Mouse (Mus musculus) megakaryocyte, embryonic 14.5 days (primary cell): ENCODE results near the gene Ddx11.

Experiments used
- FLI1 ChIP-seq: IDR thresholded peaks from 2 replicates; pipeline ENCODE4 v1.6.1; 2012; ENCODE audit warnings: low read length, inconsistent platforms, mixed read lengths
- GATA1 ChIP-seq: IDR thresholded peaks from 3 replicates; pipeline ENCODE4 v1.6.1; 2012; ENCODE audit warnings: mixed read lengths, low read length, inconsistent platforms, borderline replicate concordance

- TF ChIP-seq GATA1 (no peak), FLI1 (no peak)
These were observed 4.3 kb upstream of the Ddx11 start for GRCm38 (mm10) chr17:66118991-66119390.
